Mouse (Mus musculus) embryo, embryonic 10.5 days (tissue): ENCODE measurements around the gene Rho.

Experiments used
- DNase-seq: peaks from one replicate; pipeline ENCODE4 v3.0.0-alpha.2; 2015; ENCODE audit warnings: low spot score

Rho gene

GRCm38 (mm10) chr6:115931639-115932038, at the start of gene Rho:
TSS of gene Rho (plus strand) at chr6:115931748.
- no peak for DNase-seq

GRCm38 (mm10) chr6:115884018-115884417, 47.5 kb upstream of the Rho start:
- DNase-seq, result no peak

GRCm38 (mm10) chr6:115886894-115887293, 44.7 kb upstream of the Rho start:
- DNase-seq, result no peak

- DNase-seq, result peak; percentile 40
Measured at GRCm38 (mm10) chr6:115888296-115888695, 43.3 kb upstream of the Rho start.

- no peak for DNase-seq
Measured at GRCm38 (mm10) chr6:115890601-115891000, 40.9 kb upstream of the Rho start.

GRCm38 (mm10) chr6:115891061-115891460, 40.5 kb upstream of the Rho start:
- no peak for DNase-seq

- DNase-seq, result no peak
Measured at GRCm38 (mm10) chr6:115891497-115892061, 40.0 kb upstream of the Rho start.

- no peak for DNase-seq
Measured at GRCm38 (mm10) chr6:115892363-115892762, 39.2 kb upstream of the Rho start.

- no peak for DNase-seq
Measured at GRCm38 (mm10) chr6:115896346-115896745, 35.2 kb upstream of the Rho start.

GRCm38 (mm10) chr6:115897117-115897516, 34.4 kb upstream of the Rho start:
- no peak for DNase-seq

- no peak for DNase-seq
Measured at GRCm38 (mm10) chr6:115897926-115898520, 33.5 kb upstream of the Rho start.

GRCm38 (mm10) chr6:115901062-115901461, 30.5 kb upstream of the Rho start:
- DNase-seq, result peak; percentile 74

- peak; percentile 19 for DNase-seq
Measured at GRCm38 (mm10) chr6:115901489-115901931, 30.0 kb upstream of the Rho start.

GRCm38 (mm10) chr6:115902545-115902944, 29.0 kb upstream of the Rho start:
- no peak for DNase-seq

- no peak for DNase-seq
Measured at GRCm38 (mm10) chr6:115905568-115905967, 26.0 kb upstream of the Rho start.

- no peak for DNase-seq
Measured at GRCm38 (mm10) chr6:115906455-115906854, 25.1 kb upstream of the Rho start.

GRCm38 (mm10) chr6:115906871-115907270, 24.7 kb upstream of the Rho start:
- DNase-seq, result no peak

- peak; percentile 33 for DNase-seq
Measured at GRCm38 (mm10) chr6:115908421-115908982, 23.0 kb upstream of the Rho start.

- no peak for DNase-seq
Measured at GRCm38 (mm10) chr6:115909052-115909451, 22.5 kb upstream of the Rho start.

- DNase-seq, result no peak
Measured at GRCm38 (mm10) chr6:115909940-115910339, 21.6 kb upstream of the Rho start.

GRCm38 (mm10) chr6:115911763-115912162, 19.8 kb upstream of the Rho start:
- DNase-seq, result no peak

- no peak for DNase-seq
Measured at GRCm38 (mm10) chr6:115913482-115913881, 18.1 kb upstream of the Rho start.

GRCm38 (mm10) chr6:115914511-115915202, 16.9 kb upstream of the Rho start:
- no peak for DNase-seq
